Mouse (Mus musculus): ENCODE measurements at regions not wholly inside any gene's neighbourhood (a gene's known extent, or its start where the extent isn't known, plus 50 kb on each side); places are given as distances from the start of the nearest gene placed in this dataset.

GRCm38 (mm10) chr6:147738621-147739325, 263.1 kb downstream of the Ccdc91 start:
- H3K27ac ChIP-seq (ENCODE audit: insufficient read depth, low read depth) = no peak overlapping the region
- dilution Hi-C loops (cut with MboI; ENCODE audit: extremely low pct_ligation_motif_present, extremely low pct_unique_long_range_greater_than_20kb, low sequenced_read_pairs) (no loop called here), in situ Hi-C loops (cut with MboI; ENCODE audit: low pct_ligation_motif_present, low pct_unique_long_range_greater_than_20kb, low sequenced_read_pairs) (no loop called here)
- no peak overlapping the region for H3K4me3 ChIP-seq (replicated peaks in 1 of 3; ENCODE audit: low read depth in 2 of 3, low read length in 2 of 3, poor library complexity in 1 of 3)
- H3K9ac ChIP-seq (ENCODE audit: insufficient read depth, low read depth) = no peak overlapping the region
- no peaks in the 10 kb centered on the region for H3K4me1 ChIP-seq (ENCODE audit: control insufficient read depth in 1 of 2, insufficient read depth in 2 of 2)
- no peak for DNase-seq (ENCODE audit: extremely low read depth)
- no peaks in the 10 kb centered on the region for H3K36me3 ChIP-seq (replicated peaks in 1 of 2; ENCODE audit: control insufficient read depth in 1 of 2, insufficient read depth in 1 of 2, low read length in 1 of 2)
- no peaks in the 10 kb centered on the region for H3K79me2 ChIP-seq (replicated peaks; ENCODE audit: control insufficient read depth, extremely low read depth, insufficient read depth, poor library complexity, severe bottlenecking)
- no peak for TF ChIP-seq IRF4 (IDR thresholded peaks at IDR 0.05; ENCODE audit: low read depth, low read length)
- TF ChIP-seq USF1 (IDR thresholded peaks at IDR 0.05; ENCODE audit: low read depth, low read length) = no peak
- TF ChIP-seq MYC (IDR thresholded peaks at IDR 0.05; ENCODE audit: low read depth, low read length) = no peak
- TF ChIP-seq MXI1 (IDR thresholded peaks at IDR 0.05; ENCODE audit: low read depth, low read length) = no peak
- TF ChIP-seq CTCF (conservative IDR thresholded peaks at IDR 0.05 in 1 of 2, IDR thresholded peaks at IDR 0.05 in 1 of 2; ENCODE audit: low read depth in 2 of 2, low read length in 2 of 2) = no peak
- TF ChIP-seq ZNF384 (IDR thresholded peaks at IDR 0.05; ENCODE audit: low read depth, low read length) = no peak
- no peak for TF ChIP-seq MAZ (IDR thresholded peaks at IDR 0.05; ENCODE audit: low read depth, low read length)
- TF ChIP-seq EP300 (IDR thresholded peaks at IDR 0.05; ENCODE audit: low read length) = no peak
- TF ChIP-seq NELFE (IDR thresholded peaks at IDR 0.05; ENCODE audit: low read depth, low read length) = no peak
- no peak for TF ChIP-seq KAT2A (IDR thresholded peaks at IDR 0.05; ENCODE audit: insufficient replicate concordance, low read length)
- H3K9me3 ChIP-seq (replicated peaks; ENCODE audit: low read length) = no peaks in the 10 kb centered on the region
- no peaks in the 10 kb centered on the region for H3K27me3 ChIP-seq (replicated peaks)
- H3K4me2 ChIP-seq (ENCODE audit: insufficient read depth, low read depth, poor library complexity, severe bottlenecking) = no peak overlapping the region

- dilution Hi-C loops (cut with MboI; ENCODE audit: extremely low pct_ligation_motif_present, extremely low pct_unique_long_range_greater_than_20kb, low sequenced_read_pairs) (no loop called here), in situ Hi-C loops (cut with MboI; ENCODE audit: low pct_ligation_motif_present, low pct_unique_long_range_greater_than_20kb, low sequenced_read_pairs) (no loop called here)
- no peaks in the 10 kb centered on the region for H3K27me3 ChIP-seq (replicated peaks)
- TF ChIP-seq MAZ (IDR thresholded peaks at IDR 0.05; ENCODE audit: low read depth, low read length) = no peak
- no peak for TF ChIP-seq HCFC1 (IDR thresholded peaks at IDR 0.05; ENCODE audit: low read depth, low read length)
- no peak for TF ChIP-seq NRF1 (IDR thresholded peaks at IDR 0.05; ENCODE audit: low read depth, low read length)
- TF ChIP-seq EP300 (IDR thresholded peaks at IDR 0.05; ENCODE audit: low read length) = no peak
- no peak for TF ChIP-seq ETS1 (conservative IDR thresholded peaks at IDR 0.05; ENCODE audit: low read depth, low read length)
- no peak for TF ChIP-seq UBTF (IDR thresholded peaks at IDR 0.05; ENCODE audit: low read depth, low read length)
- TF ChIP-seq CTCF (conservative IDR thresholded peaks at IDR 0.05 in 1 of 2, IDR thresholded peaks at IDR 0.05 in 1 of 2; ENCODE audit: low read depth in 2 of 2, low read length in 2 of 2) = no peak
- no peak for DNase-seq (ENCODE audit: extremely low read depth)
- no peaks in the 10 kb centered on the region for H3K36me3 ChIP-seq (replicated peaks in 1 of 2; ENCODE audit: control insufficient read depth in 1 of 2, insufficient read depth in 1 of 2, low read length in 1 of 2)
- no peak overlapping the region for H3K9ac ChIP-seq (ENCODE audit: insufficient read depth, low read depth)
- peaks cover 0 to 5% of the 10 kb centered on the region in 2 experiments; a peak in 2 of 4 replicates for H3K4me1 ChIP-seq (ENCODE audit: control insufficient read depth in 1 of 2, insufficient read depth in 2 of 2)
- no peak overlapping the region for H3K4me3 ChIP-seq (replicated peaks in 1 of 3; ENCODE audit: low read depth in 2 of 3, low read length in 2 of 3, poor library complexity in 1 of 3)
- H3K79me2 ChIP-seq (replicated peaks; ENCODE audit: control insufficient read depth, extremely low read depth, insufficient read depth, poor library complexity, severe bottlenecking) = no peaks in the 10 kb centered on the region
- no peak overlapping the region for H3K4me2 ChIP-seq (ENCODE audit: insufficient read depth, low read depth, poor library complexity, severe bottlenecking)
- no peaks in the 10 kb centered on the region for H3K9me3 ChIP-seq (replicated peaks; ENCODE audit: low read length)
- H3K27ac ChIP-seq (ENCODE audit: insufficient read depth, low read depth) = no peak overlapping the region
Observed at GRCm38 (mm10) chr6:147741446-147741845, 265.8 kb downstream of the Ccdc91 start.

Data from CH12.LX (cell line).